9 mouse cellular contexts compared by ENCODE assay signal in the genomic region with DNA sequence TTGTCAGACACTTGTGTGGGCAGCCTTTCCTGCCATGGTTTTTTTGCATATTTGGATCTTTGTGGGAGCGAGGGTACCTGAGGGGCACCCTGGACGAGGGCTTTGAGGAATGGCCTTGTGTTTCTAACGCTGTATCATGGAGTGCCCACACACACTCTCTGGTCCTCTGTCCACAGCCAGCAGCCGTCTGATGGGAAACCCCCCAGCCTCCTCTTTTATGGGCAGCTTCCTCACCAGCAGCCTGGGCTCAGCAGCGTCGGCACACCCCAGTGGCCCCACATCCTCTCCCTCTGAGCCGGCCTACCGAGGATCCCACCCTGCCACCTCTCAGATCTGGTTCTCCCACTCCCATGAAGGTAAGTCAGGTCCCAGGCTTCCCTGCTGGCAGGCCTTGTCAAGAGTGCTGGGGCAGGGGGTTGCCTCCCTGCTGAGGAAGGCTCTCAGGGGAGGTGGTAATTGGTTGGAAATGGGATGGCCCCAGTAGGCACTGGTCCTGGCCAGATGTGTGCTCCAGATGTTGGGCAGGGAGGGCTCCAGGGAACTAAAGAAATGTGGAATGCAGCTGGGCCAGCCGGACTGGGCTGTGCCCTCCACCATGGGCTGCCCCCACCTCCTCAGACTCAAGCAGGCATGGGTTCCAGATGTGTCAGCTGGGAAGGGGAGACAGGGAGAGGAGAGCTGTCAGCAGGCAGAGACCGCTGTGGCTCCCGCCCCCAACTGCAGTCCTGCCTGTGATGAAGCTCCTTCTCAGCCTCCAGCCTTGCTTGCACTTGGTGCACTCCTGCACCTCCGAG. TPM values are rescaled to one million over a fixed set of nuclear protein-coding genes. Genes with fewer than 3 reads are reported as not detected.
A peak's percentile ranks its signal among the peaks of the same experiment; 100 is the strongest.
DNase-seq lines count a peak whose midpoint lies in the region; ATAC-seq and TF ChIP-seq lines count a peak whose summit lies in the region.
"Had no signal": no experiment of that assay in that cellular context is flagged by ENCODE, and none has a peak within 500 bp of the region (broad histone marks: within the 10 kb centered on the region; RNA-seq: fewer than 3 reads in every experiment).

No protein-coding gene starts in this region.

- H3K4me1 ChIP-seq in hindbrain, embryonic 12.5 days = peaks cover 93% of the 10 kb centered on the region
- H3K4me1 ChIP-seq in hindbrain, embryonic 11.5 days (replicated peaks; ENCODE audit: control insufficient read depth, insufficient read depth, low read length) = peaks cover 32% of the 10 kb centered on the region
- peaks cover 100% of the 10 kb centered on the region for H3K4me1 ChIP-seq in limb, embryonic 12.5 days (replicated peaks)

- WGBS in hindbrain, embryonic 12.5 days = 52% methylated on average over 12 of the region's 12 CpGs
- WGBS in hindbrain, embryonic 11.5 days = 57% methylated on average over 12 of the region's 12 CpGs
- 21% methylated on average over 12 of the region's 12 CpGs for WGBS in limb, embryonic 12.5 days

- no peak overlapping the region for H3ac ChIP-seq in C2C12 (ENCODE audit: control insufficient read depth, insufficient read length, low read depth)

- peak overlapping the region; percentile 31; the same call in 1 of the 2 replicates for H3K27ac ChIP-seq in hindbrain, embryonic 12.5 days
- no peak overlapping the region for H3K27ac ChIP-seq in hindbrain, embryonic 11.5 days (ENCODE audit: low read depth, low read length)
- peak overlapping the region; percentile 80 for H3K27ac ChIP-seq in limb, embryonic 12.5 days

- H3K79me2 ChIP-seq in C2C12 (ENCODE audit: control insufficient read depth, insufficient read depth) = peaks cover 75% of the 10 kb centered on the region

- no peak for TF ChIP-seq CTCF in C2C12 (IDR thresholded peaks at IDR 0.05; ENCODE audit: control insufficient read depth, insufficient read depth, insufficient read length)

- no peak overlapping the region for H3K9ac ChIP-seq in hindbrain, embryonic 12.5 days
- H3K9ac ChIP-seq in hindbrain, embryonic 11.5 days (ENCODE audit: low read depth, low read length) = no peak overlapping the region
- no peak overlapping the region for H3K9ac ChIP-seq in limb, embryonic 12.5 days (replicated peaks)

- H3K4me2 ChIP-seq in hindbrain, embryonic 12.5 days (replicated peaks) = no peak overlapping the region
- H3K4me2 ChIP-seq in hindbrain, embryonic 11.5 days (replicated peaks; ENCODE audit: low read depth, low read length) = no peak overlapping the region
- peak overlapping the region; percentile 6 for H3K4me2 ChIP-seq in limb, embryonic 12.5 days

- peaks cover 13% of the 10 kb centered on the region; the same call in 1 of the 2 replicates for H3K36me3 ChIP-seq in hindbrain, embryonic 12.5 days
- no peaks in the 10 kb centered on the region for H3K36me3 ChIP-seq in hindbrain, embryonic 11.5 days (ENCODE audit: control insufficient read depth, insufficient read depth, low read length)
- peaks cover 14% of the 10 kb centered on the region for H3K36me3 ChIP-seq in C2C12 (ENCODE audit: control insufficient read depth, insufficient read depth)
- peaks cover 34% of the 10 kb centered on the region for H3K36me3 ChIP-seq in limb, embryonic 12.5 days

- no peak for ATAC-seq in hindbrain, embryonic 12.5 days (ENCODE audit: low FRiP score)
- no peak for ATAC-seq in hindbrain, embryonic 11.5 days (ENCODE audit: low FRiP score)
- ATAC-seq in limb, embryonic 12.5 days (ENCODE audit: insufficient number of reproducible peaks, insufficient read depth, low FRiP score, low TSS enrichment, low read depth) = peak; percentile 50; the same call in 1 of the 2 replicates

- H3K9me3 ChIP-seq in hindbrain, embryonic 12.5 days (replicated peaks) = no peaks in the 10 kb centered on the region
- no peaks in the 10 kb centered on the region for H3K9me3 ChIP-seq in hindbrain, embryonic 11.5 days (ENCODE audit: control insufficient read depth, low read length)
- H3K9me3 ChIP-seq in limb, embryonic 12.5 days = no peaks in the 10 kb centered on the region

- H3K4me3 ChIP-seq in hindbrain, embryonic 12.5 days = no peak overlapping the region
- no peak overlapping the region for H3K4me3 ChIP-seq in hindbrain, embryonic 11.5 days (ENCODE audit: low read depth, low read length)
- H3K4me3 ChIP-seq in C2C12 (ENCODE audit: insufficient read depth, poor library complexity, severe bottlenecking) = no peak overlapping the region
- no peak overlapping the region for H3K4me3 ChIP-seq in limb, embryonic 12.5 days (replicated peaks)

- H3K27me3 ChIP-seq in hindbrain, embryonic 12.5 days = no peaks in the 10 kb centered on the region
- no peaks in the 10 kb centered on the region for H3K27me3 ChIP-seq in hindbrain, embryonic 11.5 days (ENCODE audit: control insufficient read depth, insufficient read depth, low read length)
- no peaks in the 10 kb centered on the region for H3K27me3 ChIP-seq in C2C12 (ENCODE audit: control insufficient read depth, insufficient read depth, insufficient read length)
- no peaks in the 10 kb centered on the region for H3K27me3 ChIP-seq in limb, embryonic 12.5 days

- DNase-seq in hindbrain, embryonic 11.5 days (ENCODE audit: low spot score) = no peak
- peak; percentile 75 for DNase-seq in embryo, embryonic 11 days
- no peak for DNase-seq in Muller cell, postnatal 12 days (ENCODE audit: inconsistent ontology term)
- DNase-seq in testis, postnatal 10 days (ENCODE audit: low spot score) = no peak
- DNase-seq in spleen, postnatal 10 days (ENCODE audit: low spot score in 2 of 2) = no peak
- DNase-seq: thymus, adult 18-20 months had no signal

- H3K79me3 ChIP-seq in C2C12 (ENCODE audit: low read depth) = peaks cover 29% of the 10 kb centered on the region

TF ChIP-seq in C2C12, 6 proteins besides CTCF, POLR2A, EP300 and RAD21:
- TF ChIP-seq CEBPB (IDR thresholded peaks at IDR 0.05; ENCODE audit: low read depth) = no peak
- no peak for TF ChIP-seq USF1 (IDR thresholded peaks at IDR 0.05; ENCODE audit: low read depth)
- TF ChIP-seq FOSL1 (IDR thresholded peaks at IDR 0.05; ENCODE audit: insufficient read depth, low read length, poor library complexity, severe bottlenecking) = no peak
- peak; percentile 47 for TF ChIP-seq MAX (IDR thresholded peaks at IDR 0.05)
- TF ChIP-seq MYOD1 (IDR thresholded peaks at IDR 0.05; ENCODE audit: control insufficient read depth, insufficient read length, low read depth) = no peak
- no peak for TF ChIP-seq MYOG (IDR thresholded peaks at IDR 0.05; ENCODE audit: control insufficient read depth, extremely low read depth, insufficient read length)

RNA-seq across cellular contexts. Expression of a gene that starts 26.3 kb away (rescaled TPM):
- polyA plus RNA-seq in hindbrain, embryonic 12.5 days (2016; fragmentation: Nextera tagmentation; extraction: Ambion mirVana) = 21.9 and 23.8 TPM in 2 replicates
- polyA plus RNA-seq in hindbrain, embryonic 11.5 days (2014; fragmentation: Nextera tagmentation; extraction: Ambion mirVana) = 18.1 and 23.1 TPM in 2 replicates
- polyA plus RNA-seq in C2C12 (2012; fragmentation: generic; extraction: Trizol) = 10.8 TPM
- polyA plus RNA-seq in limb, embryonic 12.5 days (2016; fragmentation: Nextera tagmentation; extraction: Ambion mirVana) = 18.3 and 18.5 TPM in 2 replicates
